Mouse (Mus musculus): ENCODE measurements at regions not wholly inside any gene's neighbourhood (a gene's known extent, or its start where the extent isn't known, plus 50 kb on each side); places are given as distances from the start of the nearest gene placed in this dataset.
A peak's percentile ranks its signal among the peaks of the same experiment; 100 is the strongest.

GRCm38 (mm10) chr7:136430085-136431011, 464.1 kb upstream of the Mgmt start:
- WGBS: 53% methylated on average over 21 of the region's 21 CpGs
- ATAC-seq (ENCODE audit: low read depth): 0 out of 2 replicates have a peak, but pooled peaks have one; percentile 30

DNA sequence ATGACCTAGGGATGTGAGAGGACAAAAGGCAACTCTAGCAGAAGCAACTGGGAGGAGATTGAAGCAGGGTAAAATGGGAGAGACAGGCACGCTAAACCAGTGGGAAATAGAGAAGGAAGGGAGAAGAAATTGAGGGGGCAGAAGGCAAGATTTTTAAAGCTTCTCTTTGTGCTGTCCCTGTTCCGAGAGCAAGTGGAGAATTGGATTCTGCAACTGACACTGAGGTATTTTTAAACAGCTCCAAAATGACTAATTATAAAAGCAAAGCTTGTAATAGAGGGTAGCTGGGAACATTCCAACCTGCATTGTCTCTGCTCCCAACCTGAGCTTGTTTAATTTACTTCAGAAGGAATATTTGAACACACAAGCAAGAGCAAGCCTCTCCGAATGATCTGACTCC, 460.7 kb upstream of the Mgmt start:
- no peaks in the 10 kb centered on the region for H3K36me3 ChIP-seq (ENCODE audit: control insufficient read depth, insufficient read depth, low read length)
- H3K4me1 ChIP-seq (ENCODE audit: control insufficient read depth, insufficient read depth, low read length): no peaks in the 10 kb centered on the region
- H3K4me3 ChIP-seq (ENCODE audit: low read depth, low read length): no peak overlapping the region
- ATAC-seq (ENCODE audit: low read depth): no peak
- 78% methylated on average over 3 of the region's 3 CpGs for WGBS
- H3K9me3 ChIP-seq (ENCODE audit: control insufficient read depth, low read length): no peaks in the 10 kb centered on the region
- no peak overlapping the region for H3K9ac ChIP-seq (ENCODE audit: low read depth, low read length)
- no peak overlapping the region for H3K4me2 ChIP-seq (ENCODE audit: low read depth, low read length)
- peaks cover 16% of the 10 kb centered on the region; the same call in 1 of the 2 replicates for H3K27me3 ChIP-seq (replicated peaks; ENCODE audit: control insufficient read depth, insufficient read depth, low read length)
- DNase-seq (ENCODE audit: low spot score): no peak
- H3K27ac ChIP-seq (replicated peaks; ENCODE audit: low read depth, low read length): no peak overlapping the region

More at GRCm38 (mm10) chr7:136430085-136431011, 464.1 kb upstream of the Mgmt start:
- Histone ChIP-seq H3K4me2 (ENCODE audit: low read depth, low read length) (no peak overlapping the region), H3K36me3 (ENCODE audit: control insufficient read depth, insufficient read depth, low read length) (no peaks in the 10 kb centered on the region), H3K4me3 (ENCODE audit: low read depth, low read length) (no peak overlapping the region), H3K9ac (ENCODE audit: low read depth, low read length) (no peak overlapping the region), H3K9me3 (ENCODE audit: control insufficient read depth, low read length) (no peaks in the 10 kb centered on the region), H3K4me1 (ENCODE audit: control insufficient read depth, insufficient read depth, low read length) (no peaks in the 10 kb centered on the region), H3K27ac (replicated peaks; ENCODE audit: low read depth, low read length) (no peak overlapping the region), H3K27me3 (replicated peaks; ENCODE audit: control insufficient read depth, insufficient read depth, low read length) (peaks cover 13% of the 10 kb centered on the region; the same call in 1 of the 2 replicates)
- DNase-seq (ENCODE audit: low spot score): peak; percentile 41

- DNase-seq (ENCODE audit: low spot score): no peak
- no peak overlapping the region for H3K4me3 ChIP-seq (ENCODE audit: low read depth, low read length)
- H3K36me3 ChIP-seq (ENCODE audit: control insufficient read depth, insufficient read depth, low read length): no peaks in the 10 kb centered on the region
- H3K4me2 ChIP-seq (ENCODE audit: low read depth, low read length): no peak overlapping the region
- 82% methylated on average over 13 of the region's 13 CpGs for WGBS
- H3K27ac ChIP-seq (replicated peaks; ENCODE audit: low read depth, low read length): no peak overlapping the region
- no peaks in the 10 kb centered on the region for H3K9me3 ChIP-seq (ENCODE audit: control insufficient read depth, low read length)
- H3K4me1 ChIP-seq (ENCODE audit: control insufficient read depth, insufficient read depth, low read length): no peaks in the 10 kb centered on the region
- peaks cover 15% of the 10 kb centered on the region; the same call in 1 of the 2 replicates for H3K27me3 ChIP-seq (replicated peaks; ENCODE audit: control insufficient read depth, insufficient read depth, low read length)
- H3K9ac ChIP-seq (ENCODE audit: low read depth, low read length): no peak overlapping the region
- ATAC-seq (ENCODE audit: low read depth): no peak
Observed at GRCm38 (mm10) chr7:136434510-136434909, 459.9 kb upstream of the Mgmt start.

- DNase-seq (ENCODE audit: low spot score) (peak; percentile 35), ATAC-seq (ENCODE audit: low read depth) (no peak)
- no peaks in the 10 kb centered on the region for H3K36me3 ChIP-seq (ENCODE audit: control insufficient read depth, insufficient read depth, low read length)
- H3K27ac ChIP-seq (replicated peaks; ENCODE audit: low read depth, low read length): no peak overlapping the region; the same call in 1 of the 2 replicates
- 0 out of 2 replicates have a peak, but pooled peaks cover 4% of the 10 kb centered on the region for H3K4me1 ChIP-seq (ENCODE audit: control insufficient read depth, insufficient read depth, low read length)
- no peak overlapping the region for H3K4me2 ChIP-seq (ENCODE audit: low read depth, low read length)
- WGBS: 78% methylated on average over 2 of the region's 2 CpGs
- 0 out of 2 replicates have a peak, but pooled peaks cover 3% of the 10 kb centered on the region for H3K27me3 ChIP-seq (replicated peaks; ENCODE audit: control insufficient read depth, insufficient read depth, low read length)
- H3K9ac ChIP-seq (ENCODE audit: low read depth, low read length): no peak overlapping the region
- no peak overlapping the region for H3K4me3 ChIP-seq (ENCODE audit: low read depth, low read length)
- H3K9me3 ChIP-seq (ENCODE audit: control insufficient read depth, low read length): no peaks in the 10 kb centered on the region
Observed at GRCm38 (mm10) chr7:136443436-136443835, 451.0 kb upstream of the Mgmt start.

- H3K36me3 ChIP-seq (ENCODE audit: control insufficient read depth, insufficient read depth, low read length): no peaks in the 10 kb centered on the region
- ATAC-seq (ENCODE audit: low read depth): no peak
- 85% methylated on average over 6 of the region's 6 CpGs for WGBS
Observed at GRCm38 (mm10) chr7:136445091-136445490, 449.3 kb upstream of the Mgmt start.

DNA sequence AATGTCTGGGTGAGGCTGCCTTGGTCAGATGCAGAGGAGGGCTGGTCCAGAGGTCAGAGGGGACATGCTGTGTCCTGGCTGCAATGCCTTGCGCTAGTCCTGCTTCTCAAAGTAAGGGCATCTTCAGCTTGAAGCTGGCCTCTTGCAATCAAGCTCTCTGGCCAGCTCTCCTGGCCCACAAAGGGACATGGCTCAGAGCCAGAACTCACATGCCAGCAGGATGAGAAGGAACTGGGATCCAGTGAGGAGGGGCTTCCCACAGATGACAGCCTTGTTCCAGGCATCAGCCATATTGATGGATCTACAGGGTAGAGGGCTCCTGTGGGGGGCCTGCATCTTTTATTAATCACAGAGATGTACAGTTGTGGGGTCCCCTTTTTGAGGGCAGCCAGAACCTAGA, 445.1 kb upstream of the Mgmt start:
- no peaks in the 10 kb centered on the region for H3K4me1 ChIP-seq (ENCODE audit: control insufficient read depth, insufficient read depth, low read length)
- DNase-seq (ENCODE audit: low spot score) (peak; percentile 12), ATAC-seq (ENCODE audit: low read depth) (no peak)
- H3K9me3 ChIP-seq (ENCODE audit: control insufficient read depth, low read length): no peaks in the 10 kb centered on the region
- no peaks in the 10 kb centered on the region for H3K36me3 ChIP-seq (ENCODE audit: control insufficient read depth, insufficient read depth, low read length)
- 79% methylated on average over 1 of the region's 1 CpGs for WGBS
- H3K4me3 ChIP-seq (ENCODE audit: low read depth, low read length): no peak overlapping the region
- no peaks in the 10 kb centered on the region for H3K27me3 ChIP-seq (replicated peaks; ENCODE audit: control insufficient read depth, insufficient read depth, low read length)
- H3K27ac ChIP-seq (replicated peaks; ENCODE audit: low read depth, low read length): no peak overlapping the region
- H3K4me2 ChIP-seq (ENCODE audit: low read depth, low read length): no peak overlapping the region
- H3K9ac ChIP-seq (ENCODE audit: low read depth, low read length): no peak overlapping the region

More at GRCm38 (mm10) chr7:136445091-136445490, 449.3 kb upstream of the Mgmt start:
- H3K4me2 ChIP-seq (ENCODE audit: low read depth, low read length): no peak overlapping the region
- H3K27ac ChIP-seq (replicated peaks; ENCODE audit: low read depth, low read length): no peak overlapping the region
- 0 out of 2 replicates have a peak, but pooled peaks cover 4% of the 10 kb centered on the region for H3K4me1 ChIP-seq (ENCODE audit: control insufficient read depth, insufficient read depth, low read length)
- no peak for DNase-seq (ENCODE audit: low spot score)
- no peak overlapping the region for H3K9ac ChIP-seq (ENCODE audit: low read depth, low read length)
- H3K9me3 ChIP-seq (ENCODE audit: control insufficient read depth, low read length): no peaks in the 10 kb centered on the region
- H3K4me3 ChIP-seq (ENCODE audit: low read depth, low read length): no peak overlapping the region
- no peaks in the 10 kb centered on the region for H3K27me3 ChIP-seq (replicated peaks; ENCODE audit: control insufficient read depth, insufficient read depth, low read length)

DNA sequence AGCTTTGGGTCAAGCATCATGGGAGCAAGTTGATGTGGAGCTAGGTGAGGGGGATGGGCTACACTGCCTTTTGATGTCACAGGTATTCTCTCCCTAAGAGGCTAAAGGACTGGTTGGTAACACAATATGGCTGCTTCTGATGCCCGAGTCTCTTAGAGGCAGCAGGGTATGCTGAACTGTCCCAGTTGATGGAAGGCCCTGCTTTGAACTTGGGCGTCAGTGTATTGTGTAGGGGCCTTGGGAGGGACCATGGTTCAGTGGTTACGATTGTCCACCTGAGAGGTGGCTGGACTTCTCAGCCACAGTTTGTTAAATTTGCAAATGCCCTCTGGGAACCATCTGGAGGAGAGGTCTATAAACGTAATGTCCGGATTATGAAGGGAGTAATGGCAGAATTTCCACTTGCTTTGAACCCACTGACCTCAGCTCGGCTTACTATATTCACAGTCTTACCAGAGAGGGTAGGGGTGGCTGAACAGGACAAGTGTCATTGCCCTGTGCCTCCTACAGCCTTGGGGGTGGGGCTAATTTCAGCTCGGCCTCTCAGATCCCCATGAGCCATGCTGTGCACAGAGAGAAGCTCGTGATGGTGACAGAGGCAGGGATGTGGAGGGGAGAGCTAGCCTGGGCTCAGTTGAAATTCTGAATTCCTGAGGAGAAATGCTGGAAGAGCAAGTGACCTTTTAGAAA, 442.6 kb upstream of the Mgmt start:
- H3K9ac ChIP-seq (ENCODE audit: low read depth, low read length): no peak overlapping the region
- 0 out of 2 replicates have a peak, but pooled peaks cover 3% of the 10 kb centered on the region for H3K4me1 ChIP-seq (ENCODE audit: control insufficient read depth, insufficient read depth, low read length)
- H3K9me3 ChIP-seq (ENCODE audit: control insufficient read depth, low read length): no peaks in the 10 kb centered on the region
- 70% methylated on average over 8 of the region's 8 CpGs for WGBS
- no peak overlapping the region for H3K4me3 ChIP-seq (ENCODE audit: low read depth, low read length)
- H3K27ac ChIP-seq (replicated peaks; ENCODE audit: low read depth, low read length): no peak overlapping the region
- no peak for ATAC-seq (ENCODE audit: low read depth)
- DNase-seq (ENCODE audit: low spot score): no peak
- no peaks in the 10 kb centered on the region for H3K36me3 ChIP-seq (ENCODE audit: control insufficient read depth, insufficient read depth, low read length)
- H3K4me2 ChIP-seq (ENCODE audit: low read depth, low read length): no peak overlapping the region
- 0 out of 2 replicates have a peak, but pooled peaks cover 3% of the 10 kb centered on the region for H3K27me3 ChIP-seq (replicated peaks; ENCODE audit: control insufficient read depth, insufficient read depth, low read length)

DNA sequence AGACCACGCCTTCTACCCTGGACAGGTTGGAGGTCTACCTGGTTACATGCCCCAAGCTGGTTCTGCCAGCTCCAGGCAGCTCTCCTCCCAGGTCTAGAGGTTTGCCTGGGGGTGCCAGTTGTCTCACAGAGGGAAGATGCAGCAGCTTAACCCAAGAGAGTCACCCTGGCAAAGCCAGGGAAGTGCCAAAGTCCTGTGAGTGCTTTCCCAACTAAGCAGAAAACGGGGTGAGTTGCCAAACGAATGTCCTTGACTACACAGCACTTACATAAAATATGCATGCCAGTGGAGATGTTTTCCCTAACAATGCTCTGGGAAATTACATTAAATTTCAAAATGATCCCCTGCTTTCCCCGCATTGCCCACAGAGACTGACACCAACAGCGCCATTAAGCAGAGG, 441.9 kb upstream of the Mgmt start:
- Histone ChIP-seq H3K4me1 (ENCODE audit: control insufficient read depth, insufficient read depth, low read length) (0 out of 2 replicates have a peak, but pooled peaks cover 3% of the 10 kb centered on the region), H3K36me3 (ENCODE audit: control insufficient read depth, insufficient read depth, low read length) (no peaks in the 10 kb centered on the region), H3K4me2 (ENCODE audit: low read depth, low read length) (no peak overlapping the region), H3K27ac (replicated peaks; ENCODE audit: low read depth, low read length) (no peak overlapping the region), H3K9ac (ENCODE audit: low read depth, low read length) (no peak overlapping the region), H3K27me3 (replicated peaks; ENCODE audit: control insufficient read depth, insufficient read depth, low read length) (0 out of 2 replicates have a peak, but pooled peaks cover 3% of the 10 kb centered on the region), H3K4me3 (ENCODE audit: low read depth, low read length) (no peak overlapping the region), H3K9me3 (ENCODE audit: control insufficient read depth, low read length) (no peaks in the 10 kb centered on the region)
- no peak for ATAC-seq (ENCODE audit: low read depth)
- no peak for DNase-seq (ENCODE audit: low spot score)
- WGBS: 75% methylated on average over 5 of the region's 5 CpGs
